Mouse (Mus musculus): ENCODE measurements around the gene Gm6871. TPM values are rescaled to one million over a fixed set of nuclear protein-coding genes. Genes with fewer than 3 reads are reported as not detected.
"Not testable (repeated sequence)": the region's sequence is repeated elsewhere in the genome, so short reads cannot be mapped to it uniquely, and the experiment has no call there.

The Gm6871 gene
- polyA plus RNA-seq, 2 experiments = not detected

- peaks cover 0 to 5% of the 10 kb centered on the region in 2 experiments; a peak in 1 of 4 replicates for H3K4me1 ChIP-seq (replicated peaks; ENCODE audit: control insufficient read depth in 2 of 2, insufficient read depth in 2 of 2, low read length in 1 of 2)
- H3K4me3 ChIP-seq (ENCODE audit: insufficient read depth in 1 of 2, low read depth in 2 of 2, low read length in 2 of 2) = peak overlapping the region; percentile 77 to 95
- WGBS (ENCODE audit: insufficient replicate concordance) = 48% methylated on average over 5 of the region's 5 CpGs
- ATAC-seq (ENCODE audit: insufficient read depth) = no peak
- TF ChIP-seq CTCF (IDR thresholded peaks at IDR 0.05; ENCODE audit: low read depth) (no peak), EP300 (IDR thresholded peaks at IDR 0.05; ENCODE audit: low read depth) (no peak)
- peak overlapping the region; percentile 81 for H3K4me2 ChIP-seq (ENCODE audit: low read depth)
- no peaks in the 10 kb centered on the region for H3K9me3 ChIP-seq (ENCODE audit: control insufficient read depth, low read length)
- H3K36me3 ChIP-seq (replicated peaks; ENCODE audit: control insufficient read depth, insufficient read depth, low read depth) = no peaks in the 10 kb centered on the region
- no peaks in the 10 kb centered on the region for H3K27me3 ChIP-seq (ENCODE audit: control insufficient read depth, insufficient read depth, low read length)
- DNase-seq (ENCODE audit: low read depth in 3 of 3, low spot score in 3 of 3) = no peak
- H3K27ac ChIP-seq = no peak overlapping the region
- H3K9ac ChIP-seq (replicated peaks) = no peak overlapping the region; the same call in 1 of the 2 replicates
These were observed 25.2 kb upstream of the Gm6871 start for GRCm38 (mm10) chr7:41598615-41599014.

- H3K4me3 ChIP-seq (ENCODE audit: insufficient read depth in 1 of 2, low read depth in 2 of 2, low read length in 2 of 2); H3K36me3 ChIP-seq (replicated peaks; ENCODE audit: control insufficient read depth, insufficient read depth, low read depth); ATAC-seq (ENCODE audit: insufficient read depth); H3K27me3 ChIP-seq (ENCODE audit: control insufficient read depth, insufficient read depth, low read length); H3K4me1 ChIP-seq (replicated peaks; ENCODE audit: control insufficient read depth in 2 of 2, insufficient read depth in 2 of 2, low read length in 1 of 2); H3K4me2 ChIP-seq (ENCODE audit: low read depth); H3K9ac ChIP-seq (replicated peaks); H3K9me3 ChIP-seq (ENCODE audit: control insufficient read depth, low read length); H3K27ac ChIP-seq; DNase-seq (ENCODE audit: low read depth in 3 of 3, low spot score in 3 of 3): not testable (repeated sequence)
These were observed 14.4 kb upstream of the Gm6871 start for GRCm38 (mm10) chr7:41587831-41588230.

DNA sequence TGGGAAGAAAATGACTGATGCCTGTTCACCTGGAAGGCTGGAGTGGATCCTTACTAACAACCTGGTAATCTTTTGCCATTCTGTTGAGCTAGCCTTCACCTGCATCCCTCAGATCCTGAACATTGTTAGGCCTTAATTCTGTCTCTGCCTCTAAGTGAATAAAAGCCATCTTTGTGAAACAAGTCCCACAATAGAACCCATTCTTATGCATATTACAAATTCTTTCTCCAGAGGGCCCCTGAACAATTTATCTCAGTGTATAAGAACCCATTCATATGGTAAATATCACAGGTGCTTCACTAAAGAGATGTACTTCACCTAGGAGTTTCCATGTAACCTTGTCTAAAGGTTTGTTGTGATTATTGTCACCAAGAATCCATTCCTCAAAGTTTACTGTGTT lies 8.6 kb upstream of the Gm6871 start:
- Histone ChIP-seq H3K4me3 (ENCODE audit: insufficient read depth in 1 of 2, low read depth in 2 of 2, low read length in 2 of 2) (no peak overlapping the region), H3K9ac (replicated peaks) (no peak overlapping the region), H3K9me3 (ENCODE audit: control insufficient read depth, low read length) (no peaks in the 10 kb centered on the region), H3K27ac (no peak overlapping the region), H3K4me1 (replicated peaks; ENCODE audit: control insufficient read depth in 2 of 2, insufficient read depth in 2 of 2, low read length in 1 of 2) (no peaks in the 10 kb centered on the region), H3K4me2 (ENCODE audit: low read depth) (no peak overlapping the region), H3K27me3 (ENCODE audit: control insufficient read depth, insufficient read depth, low read length) (no peaks in the 10 kb centered on the region), H3K36me3 (replicated peaks; ENCODE audit: control insufficient read depth, insufficient read depth, low read depth) (no peaks in the 10 kb centered on the region)
- ATAC-seq (ENCODE audit: insufficient read depth) (no peak), DNase-seq (ENCODE audit: low read depth in 3 of 3, low spot score in 3 of 3) (no peak)
- no peak for TF ChIP-seq CTCF (IDR thresholded peaks at IDR 0.05; ENCODE audit: low read depth)

DNA sequence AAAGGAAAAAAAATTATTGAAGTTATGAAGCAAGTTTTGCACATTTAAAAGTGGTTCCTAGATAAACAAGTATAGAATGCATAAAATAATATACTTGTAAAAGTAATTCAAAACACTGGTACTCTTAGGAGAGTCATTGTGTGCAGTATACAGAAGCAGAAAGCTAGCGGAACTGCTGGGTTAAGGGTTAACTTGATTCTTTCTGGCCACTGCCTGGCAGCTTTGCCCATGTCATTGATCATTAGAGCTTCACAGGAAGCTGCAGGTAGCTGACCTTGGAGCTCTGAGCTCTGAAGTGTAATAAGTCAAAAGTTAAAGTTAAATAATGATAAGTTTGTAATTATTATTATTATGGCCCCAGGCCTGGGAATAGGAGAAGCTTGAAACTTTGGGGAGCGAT lies 4.5 kb upstream of the Gm6871 start:
- no peaks in the 10 kb centered on the region for H3K27me3 ChIP-seq (ENCODE audit: control insufficient read depth, insufficient read depth, low read length)
- H3K4me3 ChIP-seq (ENCODE audit: insufficient read depth in 1 of 2, low read depth in 2 of 2, low read length in 2 of 2) = no peak overlapping the region
- DNase-seq (ENCODE audit: low read depth in 3 of 3, low spot score in 3 of 3) (no peak), ATAC-seq (ENCODE audit: insufficient read depth) (no peak)
- no peak overlapping the region for H3K27ac ChIP-seq
- TF ChIP-seq EP300 (IDR thresholded peaks at IDR 0.05; ENCODE audit: low read depth) (no peak), CTCF (IDR thresholded peaks at IDR 0.05; ENCODE audit: low read depth) (no peak)
- WGBS (ENCODE audit: insufficient replicate concordance) = 78% methylated on average over 2 of the region's 2 CpGs
- H3K4me1 ChIP-seq (replicated peaks; ENCODE audit: control insufficient read depth in 2 of 2, insufficient read depth in 2 of 2, low read length in 1 of 2) = no peaks in the 10 kb centered on the region
- no peak overlapping the region for H3K9ac ChIP-seq (replicated peaks)
- H3K36me3 ChIP-seq (replicated peaks; ENCODE audit: control insufficient read depth, insufficient read depth, low read depth) = no peaks in the 10 kb centered on the region
- no peak overlapping the region for H3K4me2 ChIP-seq (ENCODE audit: low read depth)
- H3K9me3 ChIP-seq (ENCODE audit: control insufficient read depth, low read length) = no peaks in the 10 kb centered on the region

GRCm38 (mm10) chr7:41560681-41561080 lies 12.8 kb downstream of the Gm6871 start:
- no peak overlapping the region for H3K9ac ChIP-seq (replicated peaks)
- no peaks in the 10 kb centered on the region for H3K4me1 ChIP-seq (replicated peaks; ENCODE audit: control insufficient read depth in 2 of 2, insufficient read depth in 2 of 2, low read length in 1 of 2)
- TF ChIP-seq EP300 (IDR thresholded peaks at IDR 0.05; ENCODE audit: low read depth) (no peak), CTCF (IDR thresholded peaks at IDR 0.05; ENCODE audit: low read depth) (no peak)
- no peak overlapping the region for H3K27ac ChIP-seq
- no peak for ATAC-seq (ENCODE audit: insufficient read depth)
- no peaks in the 10 kb centered on the region for H3K27me3 ChIP-seq (ENCODE audit: control insufficient read depth, insufficient read depth, low read length)
- no peak overlapping the region for H3K4me3 ChIP-seq (ENCODE audit: insufficient read depth in 1 of 2, low read depth in 2 of 2, low read length in 2 of 2)
- DNase-seq (ENCODE audit: low read depth in 3 of 3, low spot score in 3 of 3) = no peak
- no peak overlapping the region for H3K4me2 ChIP-seq (ENCODE audit: low read depth)
- no peaks in the 10 kb centered on the region for H3K9me3 ChIP-seq (ENCODE audit: control insufficient read depth, low read length)
- H3K36me3 ChIP-seq (replicated peaks; ENCODE audit: control insufficient read depth, insufficient read depth, low read depth) = no peaks in the 10 kb centered on the region
- 64% methylated on average over 8 of the region's 8 CpGs for WGBS (ENCODE audit: insufficient replicate concordance)

DNA sequence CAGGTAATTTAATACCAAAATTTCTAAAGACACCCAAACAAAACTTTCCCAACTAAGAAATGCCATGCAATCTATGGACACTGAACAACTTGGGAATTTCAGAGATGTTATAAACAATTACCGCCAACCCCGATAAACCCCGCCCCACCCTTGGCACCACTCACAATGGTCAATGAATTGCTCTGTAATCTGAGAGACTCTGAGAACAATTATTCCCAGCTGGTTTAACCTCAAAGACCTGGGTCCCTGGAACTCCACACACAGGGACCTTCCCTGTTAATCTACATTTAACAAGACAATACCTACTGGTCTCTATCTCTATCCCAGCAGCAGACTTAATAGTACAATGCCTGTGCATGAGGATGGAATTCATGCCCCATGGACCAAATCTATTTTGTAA lies 60.8 kb downstream of the Gm6871 start:
- no peaks in the 10 kb centered on the region for H3K9me3 ChIP-seq (ENCODE audit: control insufficient read depth, low read length)
- H3K4me1 ChIP-seq (replicated peaks; ENCODE audit: control insufficient read depth in 2 of 2, insufficient read depth in 2 of 2, low read length in 1 of 2) = no peaks in the 10 kb centered on the region
- no peak overlapping the region for H3K9ac ChIP-seq (replicated peaks)
- TF ChIP-seq EP300 (IDR thresholded peaks at IDR 0.05; ENCODE audit: low read depth) = no peak
- no peak overlapping the region for H3K4me3 ChIP-seq (ENCODE audit: insufficient read depth in 1 of 2, low read depth in 2 of 2, low read length in 2 of 2)
- DNase-seq (ENCODE audit: low read depth in 3 of 3, low spot score in 3 of 3) = no peak
- 72% methylated on average over 3 of the region's 3 CpGs for WGBS (ENCODE audit: insufficient replicate concordance)
- ATAC-seq (ENCODE audit: insufficient read depth) = no peak
- H3K27ac ChIP-seq = no peak overlapping the region
- H3K36me3 ChIP-seq (replicated peaks; ENCODE audit: control insufficient read depth, insufficient read depth, low read depth) = no peaks in the 10 kb centered on the region
- no peak overlapping the region for H3K4me2 ChIP-seq (ENCODE audit: low read depth)
- no peaks in the 10 kb centered on the region for H3K27me3 ChIP-seq (ENCODE audit: control insufficient read depth, insufficient read depth, low read length)

Data from liver, embryonic 14.5 days (tissue).